11 mouse cellular contexts compared by ENCODE assay signal in the genomic region with DNA sequence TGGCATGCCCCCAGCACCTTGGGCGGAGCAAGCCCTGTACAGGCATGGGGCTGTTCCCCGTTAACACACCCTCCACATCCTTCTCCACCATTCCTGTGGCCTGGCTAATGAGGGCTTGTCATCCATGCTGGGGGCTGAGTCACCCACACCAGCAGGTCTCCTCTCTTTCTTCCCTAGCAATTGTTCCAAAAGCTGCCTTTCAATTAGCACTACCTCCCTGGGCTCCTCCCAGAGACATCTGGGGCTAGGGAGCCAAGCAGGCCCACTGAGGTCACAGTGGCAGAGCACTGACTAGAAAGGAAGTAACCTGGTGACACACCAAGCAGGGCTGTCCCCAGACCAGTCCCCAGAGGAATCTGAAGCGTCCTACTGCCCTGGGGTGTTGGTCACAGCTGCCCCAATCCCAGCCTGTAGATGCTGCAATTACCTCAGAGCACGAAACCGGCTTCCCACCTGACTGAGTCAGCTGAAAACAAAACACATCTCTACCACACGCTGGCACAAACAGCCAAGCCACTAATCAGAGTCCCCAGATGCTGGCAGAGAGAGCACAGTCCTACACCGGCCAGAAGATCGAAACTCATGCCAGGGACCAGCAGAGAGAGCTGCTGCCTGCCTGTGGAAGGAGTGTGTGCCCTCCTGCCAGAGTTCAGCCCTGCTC. TPM values are rescaled to one million over a fixed set of nuclear protein-coding genes. Genes with fewer than 3 reads are reported as not detected.
DNase-seq lines count a peak whose midpoint lies in the region; ATAC-seq and TF ChIP-seq lines count a peak whose summit lies in the region.
"Had no signal": no experiment of that assay in that cellular context is flagged by ENCODE, and none has a peak within 500 bp of the region (broad histone marks: within the 10 kb centered on the region; RNA-seq: fewer than 3 reads in every experiment).

A gene (plus strand): TSS at position 519 of the 661 bp plus-strand sequence.

- H3K4me2 ChIP-seq in kidney, embryonic 15.5 days, result peak within 1 kb of the TSS; percentile 43; the same call in 1 of the 2 replicates
- peak within 1 kb of the TSS; percentile 80 for H3K4me2 ChIP-seq in myocyte (ENCODE audit: low read depth)

- peaks cover 43% of the 10 kb centered on the region for H3K4me1 ChIP-seq in kidney, embryonic 15.5 days

- H3K27me3 ChIP-seq in kidney, embryonic 15.5 days, result no peaks in the 10 kb centered on the region
- H3K27me3 ChIP-seq in Patski, result no peaks in the 10 kb centered on the region
- H3K27me3 ChIP-seq in myocyte (ENCODE audit: control insufficient read depth, insufficient read depth, insufficient read length), result no peaks in the 10 kb centered on the region

- 51% methylated on average over 8 of the region's 8 CpGs for WGBS in kidney, embryonic 15.5 days

- peak within 1 kb of the TSS; percentile 81 for H3K27ac ChIP-seq in kidney, embryonic 15.5 days
- H3K27ac ChIP-seq: left cerebral cortex, adult 2 months had no signal

- H3ac ChIP-seq in myocyte (ENCODE audit: control insufficient read depth, insufficient read length), result no peak within 1 kb of the TSS

- in situ Hi-C loops in Patski (cut with MboI; ENCODE audit: low pct_unique_long_range_greater_than_20kb), result no loop called here

- no peaks in the 10 kb centered on the region for H3K9me3 ChIP-seq in kidney, embryonic 15.5 days (replicated peaks)

- H3K36me3 ChIP-seq in kidney, embryonic 15.5 days, result peaks cover 23% of the 10 kb centered on the region
- no peaks in the 10 kb centered on the region for H3K36me3 ChIP-seq in myocyte (ENCODE audit: control insufficient read depth, insufficient read depth)

- no peak for DNase-seq in kidney, postnatal 14 days
- peak; percentile 86 for DNase-seq in Patski (ENCODE audit: low read depth, low spot score)
- DNase-seq in heart, postnatal 10 days, result peak; percentile 38 to 52
- DNase-seq in left cerebral cortex, adult 9 months (ENCODE audit: low spot score in 2 of 2), result no peak
- DNase-seq: right cerebral cortex, postnatal 25 days had no signal

- no peak within 1 kb of the TSS; the same call in 1 of the 2 replicates for H3K9ac ChIP-seq in kidney, embryonic 15.5 days

- H3K4me3 ChIP-seq in kidney, embryonic 15.5 days (replicated peaks), result no peak within 1 kb of the TSS
- peak within 1 kb of the TSS; percentile 29 for H3K4me3 ChIP-seq in myocyte
- H3K4me3 ChIP-seq: erythroblast, embryonic 14.5 days; left cerebral cortex, adult 2 months had no signal

- POLR2A ChIA-PET in Patski (lab: Charles Lee), result interaction anchor here (1.4 kb wide), 1 partner anchor 10 kb away, joined by 3 read pairs; no protein-coding TSS in a partner anchor

- no peak for TF ChIP-seq CTCF in Patski (IDR thresholded peaks at IDR 0.05)

- CTCF ChIA-PET in Patski (lab: Charles Lee), result interaction anchor here (0.9 to 7.0 kb wide), 4 partner anchors 8 to 22 kb away, joined by 3 to 41 read pairs (median 4); no protein-coding TSS in a partner anchor

- peaks cover 8% of the 10 kb centered on the region for H3K79me2 ChIP-seq in myocyte (ENCODE audit: control insufficient read depth, insufficient read depth)

- peak; percentile 32 for TF ChIP-seq POLR2A in myocyte (IDR thresholded peaks at IDR 0.05; ENCODE audit: insufficient read length, low read depth)

- intact Hi-C loops in heart, postnatal 10 days (cut with DNase I), result no loop called here

- no peak for ATAC-seq in kidney, embryonic 15.5 days (replicated peaks; ENCODE audit: low FRiP score)
- ATAC-seq in Patski, result peak; percentile 78
- no peak for ATAC-seq in cerebellum, adult (ENCODE audit: insufficient number of reproducible peaks, low FRiP score, low TSS enrichment)
- no peak for ATAC-seq in granulocyte monocyte progenitor cell, adult 5-6 weeks (replicated peaks; ENCODE audit: poor library complexity, severe bottlenecking)

TF ChIP-seq in myocyte, 11 proteins besides CTCF, POLR2A, EP300 and RAD21:
- TF ChIP-seq USF1 (IDR thresholded peaks at IDR 0.05; ENCODE audit: low read depth), result peak; percentile 4
- no peak for TF ChIP-seq SRF (IDR thresholded peaks at IDR 0.05; ENCODE audit: control insufficient read depth, insufficient read length, low read depth)
- peak; percentile 38 for TF ChIP-seq POLR2AphosphoS2 (IDR thresholded peaks at IDR 0.05; ENCODE audit: insufficient read length, low read depth)
- TF ChIP-seq MYOG (IDR thresholded peaks at IDR 0.05; ENCODE audit: control insufficient read depth in 1 of 3, insufficient read depth in 1 of 3, insufficient read length in 2 of 3, low read depth in 2 of 3), result peak; percentile 32 to 80 (median 38)
- peak; percentile 38 for TF ChIP-seq TCF3 (IDR thresholded peaks at IDR 0.05; ENCODE audit: insufficient read length, low read depth)
- TF ChIP-seq CEBPB (IDR thresholded peaks at IDR 0.05; ENCODE audit: insufficient read depth, poor library complexity, severe bottlenecking), result peak; percentile 55
- peak; percentile 37 for TF ChIP-seq MAX (IDR thresholded peaks at IDR 0.05; ENCODE audit: low read depth)
- peak in 1 of 3 experiments; percentile 61 for TF ChIP-seq MYOD1 (IDR thresholded peaks at IDR 0.05; ENCODE audit: control insufficient read depth in 1 of 3, insufficient read length in 2 of 3, low read depth in 2 of 3)
- no peak for TF ChIP-seq TCF12 (IDR thresholded peaks at IDR 0.05; ENCODE audit: insufficient read depth, poor library complexity, severe bottlenecking)
- no peak for TF ChIP-seq REST (IDR thresholded peaks at IDR 0.05; ENCODE audit: insufficient read depth, insufficient read length)
- no peak for TF ChIP-seq E2F4 (IDR thresholded peaks at IDR 0.05; ENCODE audit: insufficient read depth)

RNA-seq across cellular contexts. Expression of the gene that starts here (rescaled TPM):
- 0.73 and 0.81 TPM in 2 replicates for polyA plus RNA-seq in kidney, embryonic 15.5 days (2015; fragmentation: Nextera tagmentation; extraction: Ambion mirVana)
- 6.4 TPM for polyA plus RNA-seq in Patski (2021)
- not detected for total RNA-seq in heart, postnatal 10 days (2021)
- polyA plus RNA-seq in myocyte (2012; fragmentation: generic; extraction: Trizol), result 6.3 TPM
- total RNA-seq in granulocyte monocyte progenitor cell, adult 5-6 weeks (2014; fragmentation: Nextera tagmentation), result not detected in 2 replicates
- total RNA-seq in granulocyte monocyte progenitor cell, adult 5-6 weeks (2017), result not detected in 2 replicates
- total RNA-seq: left cerebral cortex, adult 2 months had no signal
- polyA plus RNA-seq: erythroblast, embryonic 14.5 days had no signal

Comparison
In these comparisons a context has a peak if more than half of its experiments do, and no peak if none do; other contexts are left out.
1. Peak in DNase-seq in heart, postnatal 10 days; RNA of the gene not detected or under 1 TPM.